Mouse (Mus musculus): Measurements from ENCODE around the gene Qrich1. TPM values are rescaled to one million over a fixed set of nuclear protein-coding genes. Genes with fewer than 3 reads are reported as not detected.
A peak's percentile ranks its signal among the peaks of the same experiment; 100 is the strongest.

Qrich1 gene
- polyA plus RNA-seq, 1 experiment: 76.3 TPM

GRCm38 (mm10) chr9:108564131-108564530 lies 47.5 kb downstream of the Qrich1 start:
- H3K4me1 ChIP-seq (ENCODE audit: control insufficient read depth, insufficient read depth, low read length): peaks cover 6% of the 10 kb centered on the region; the same call in 1 of the 2 replicates
- no peak overlapping the region for H3K4me3 ChIP-seq (ENCODE audit: insufficient read depth, low read depth, low read length)
- H3K27me3 ChIP-seq (replicated peaks; ENCODE audit: control insufficient read depth, insufficient read depth, low read length): no peaks in the 10 kb centered on the region
- no peak for DNase-seq
- H3K27ac ChIP-seq (ENCODE audit: insufficient read depth, low read depth, low read length): no peak overlapping the region
- no peak for TF ChIP-seq CTCF (conservative IDR thresholded peaks at IDR 0.05; ENCODE audit: insufficient read depth, insufficient read length, low read depth, low read length)
- TF ChIP-seq POLR2A (IDR thresholded peaks at IDR 0.05; ENCODE audit: low read depth, low read length): no peak
- 74% methylated on average over 7 of the region's 7 CpGs for WGBS
- no peaks in the 10 kb centered on the region for H3K36me3 ChIP-seq (ENCODE audit: control insufficient read depth, insufficient read depth, low read length)

- no peaks in the 10 kb centered on the region for H3K27me3 ChIP-seq (replicated peaks; ENCODE audit: control insufficient read depth, insufficient read depth, low read length)
- H3K4me1 ChIP-seq (ENCODE audit: control insufficient read depth, insufficient read depth, low read length): peaks cover 10% of the 10 kb centered on the region; the same call in 1 of the 2 replicates
- no peak for DNase-seq
- peak overlapping the region; percentile 69; the same call in 1 of the 2 replicates for H3K27ac ChIP-seq (ENCODE audit: insufficient read depth, low read depth, low read length)
- no peaks in the 10 kb centered on the region for H3K36me3 ChIP-seq (ENCODE audit: control insufficient read depth, insufficient read depth, low read length)
- WGBS: 11% methylated on average over 35 of the region's 35 CpGs
- TF ChIP-seq CTCF (conservative IDR thresholded peaks at IDR 0.05; ENCODE audit: insufficient read depth, insufficient read length, low read depth, low read length) (no peak), POLR2A (IDR thresholded peaks at IDR 0.05; ENCODE audit: low read depth, low read length) (no peak)
- peak overlapping the region; percentile 82 for H3K4me3 ChIP-seq (ENCODE audit: insufficient read depth, low read depth, low read length)
Observed at GRCm38 (mm10) chr9:108565881-108566814, 49.5 kb downstream of the Qrich1 start.

GRCm38 (mm10) chr9:108566815-108567776 lies 50.5 kb downstream of the Qrich1 start, which contains the start of gene Ndufaf3:
Gene Ndufaf3, minus strand, starts transcription at chr9:108567434.
- Histone ChIP-seq H3K36me3 (ENCODE audit: control insufficient read depth, insufficient read depth, low read length) (no peaks in the 10 kb centered on the region), H3K27ac (ENCODE audit: insufficient read depth, low read depth, low read length) (peak within 1 kb of the TSS; percentile 88), H3K4me1 (ENCODE audit: control insufficient read depth, insufficient read depth, low read length) (peaks cover 10% of the 10 kb centered on the region; the same call in 1 of the 2 replicates), H3K4me3 (ENCODE audit: insufficient read depth, low read depth, low read length) (peak within 1 kb of the TSS; percentile 82), H3K27me3 (replicated peaks; ENCODE audit: control insufficient read depth, insufficient read depth, low read length) (no peaks in the 10 kb centered on the region)
- DNase-seq: peak; percentile 98
- under 1% methylated on average over 73 of the region's 73 CpGs for WGBS
- peak; percentile 92 for TF ChIP-seq CTCF (conservative IDR thresholded peaks at IDR 0.05; ENCODE audit: insufficient read depth, insufficient read length, low read depth, low read length)
- peak; percentile 99 for TF ChIP-seq POLR2A (IDR thresholded peaks at IDR 0.05; ENCODE audit: low read depth, low read length)

GRCm38 (mm10) chr9:108567931-108568419 lies 51.4 kb downstream of the Qrich1 start:
- TF ChIP-seq CTCF (conservative IDR thresholded peaks at IDR 0.05; ENCODE audit: insufficient read depth, insufficient read length, low read depth, low read length) (no peak), POLR2A (IDR thresholded peaks at IDR 0.05; ENCODE audit: low read depth, low read length) (no peak)
- H3K4me3 ChIP-seq (ENCODE audit: insufficient read depth, low read depth, low read length): peak overlapping the region; percentile 82
- WGBS: 9% methylated on average over 18 of the region's 18 CpGs

GRCm38 (mm10) chr9:108568511-108568921 lies 51.9 kb downstream of the Qrich1 start:
- Histone ChIP-seq H3K4me1 (ENCODE audit: control insufficient read depth, insufficient read depth, low read length) (peaks cover 10% of the 10 kb centered on the region; the same call in 1 of the 2 replicates), H3K36me3 (ENCODE audit: control insufficient read depth, insufficient read depth, low read length) (no peaks in the 10 kb centered on the region), H3K27ac (ENCODE audit: insufficient read depth, low read depth, low read length) (no peak overlapping the region), H3K27me3 (replicated peaks; ENCODE audit: control insufficient read depth, insufficient read depth, low read length) (no peaks in the 10 kb centered on the region), H3K4me3 (ENCODE audit: insufficient read depth, low read depth, low read length) (peak overlapping the region; percentile 82; the same call in 1 of the 2 replicates)
- no peak for TF ChIP-seq POLR2A (IDR thresholded peaks at IDR 0.05; ENCODE audit: low read depth, low read length)
- TF ChIP-seq CTCF (conservative IDR thresholded peaks at IDR 0.05; ENCODE audit: insufficient read depth, insufficient read length, low read depth, low read length): no peak
- no peak for DNase-seq
- 73% methylated on average over 17 of the region's 17 CpGs for WGBS

More at GRCm38 (mm10) chr9:108567931-108568419, 51.4 kb downstream of the Qrich1 start:
- peaks cover 10% of the 10 kb centered on the region; the same call in 1 of the 2 replicates for H3K4me1 ChIP-seq (ENCODE audit: control insufficient read depth, insufficient read depth, low read length)
- H3K27me3 ChIP-seq (replicated peaks; ENCODE audit: control insufficient read depth, insufficient read depth, low read length): no peaks in the 10 kb centered on the region
- no peaks in the 10 kb centered on the region for H3K36me3 ChIP-seq (ENCODE audit: control insufficient read depth, insufficient read depth, low read length)
- peak overlapping the region; percentile 78 for H3K27ac ChIP-seq (ENCODE audit: insufficient read depth, low read depth, low read length)
- DNase-seq: peak; percentile 36

GRCm38 (mm10) chr9:108569381-108570206 lies 53.0 kb downstream of the Qrich1 start, which contains the start of gene Dalrd3:
Gene Dalrd3, plus strand, starts transcription at chr9:108569886.
- H3K4me1 ChIP-seq (ENCODE audit: control insufficient read depth, insufficient read depth, low read length): peaks cover 10% of the 10 kb centered on the region; the same call in 1 of the 2 replicates
- DNase-seq: peak; percentile 98
- no peaks in the 10 kb centered on the region for H3K27me3 ChIP-seq (replicated peaks; ENCODE audit: control insufficient read depth, insufficient read depth, low read length)
- WGBS: 5% methylated on average over 42 of the region's 42 CpGs
- peak within 1 kb of the TSS; percentile 35 for H3K27ac ChIP-seq (ENCODE audit: insufficient read depth, low read depth, low read length)
- TF ChIP-seq CTCF (conservative IDR thresholded peaks at IDR 0.05; ENCODE audit: insufficient read depth, insufficient read length, low read depth, low read length): no peak
- TF ChIP-seq POLR2A (IDR thresholded peaks at IDR 0.05; ENCODE audit: low read depth, low read length): no peak
- H3K4me3 ChIP-seq (ENCODE audit: insufficient read depth, low read depth, low read length): peak within 1 kb of the TSS; percentile 90
- H3K36me3 ChIP-seq (ENCODE audit: control insufficient read depth, insufficient read depth, low read length): no peaks in the 10 kb centered on the region
